Mouse (Mus musculus) spleen, embryonic (tissue): ENCODE data around the gene Top2a.

ENCODE experiments used
- CTCF ChIA-PET: fragments of 350-600 bp; sonication (Branson Sonifier 250); formaldehyde crosslinking; loops from one replicate; lab custom pipeline; 2022; lab: Charles Lee

Top2a gene

DNA sequence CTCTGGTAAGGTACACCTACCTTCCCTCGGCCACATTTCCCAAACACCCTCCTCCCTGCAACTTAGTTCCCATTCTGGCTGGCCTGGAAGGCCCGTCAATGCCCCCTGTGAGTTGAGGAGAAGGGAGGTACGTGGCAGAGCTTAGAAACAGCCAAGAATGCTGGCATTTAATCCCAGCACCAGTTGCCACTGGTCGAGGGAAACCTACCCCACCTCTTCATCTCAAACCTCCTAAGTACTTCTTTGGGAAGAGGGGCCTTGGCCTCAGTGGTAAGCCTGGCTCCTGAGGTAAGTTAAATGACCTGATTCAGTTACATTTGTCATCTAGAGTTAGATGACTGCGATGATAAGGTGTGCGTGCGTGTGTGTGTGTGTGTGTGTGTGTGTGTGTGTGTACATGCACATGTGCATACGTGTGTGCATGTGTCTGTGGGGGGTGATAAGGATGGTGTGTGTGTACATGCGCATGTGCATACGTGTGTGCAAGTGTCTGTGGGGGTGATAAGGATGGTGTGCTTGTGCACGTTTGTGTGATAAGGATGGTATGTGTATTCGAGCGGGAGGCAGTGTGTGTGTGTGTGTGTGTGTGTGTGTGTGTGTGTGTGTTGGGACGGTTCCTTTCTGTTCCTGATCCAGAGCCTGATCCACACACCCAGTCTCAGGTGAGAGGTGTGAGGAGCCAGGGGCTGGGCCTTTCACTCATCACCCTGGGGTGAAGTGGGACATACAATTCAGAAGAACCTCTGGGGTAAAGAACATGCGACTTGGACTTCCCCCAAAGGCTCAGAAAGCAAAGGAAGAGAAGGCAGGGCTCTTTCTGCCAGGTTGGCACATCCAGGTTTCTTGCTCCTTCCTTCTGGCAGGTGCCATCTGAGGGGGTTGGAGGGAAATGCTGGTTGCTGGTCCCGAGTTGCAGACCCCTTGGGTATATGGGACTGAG, 18.1 kb upstream of the Top2a start:
- CTCF ChIA-PET, result interaction anchor here (0.6 to 0.8 kb wide), 2 partner anchors 71 kb away, joined by 3 to 12 read pairs; no protein-coding TSS in a partner anchor

- CTCF ChIA-PET, result interaction anchor here (0.6 to 0.8 kb wide), 4 partner anchors 27 to 150 kb away, joined by 3 to 12 read pairs (median 4); no protein-coding TSS in a partner anchor
These were observed 17.2 kb upstream of the Top2a start, which contains the start of gene Igfbp4 for GRCm38 (mm10) chr11:99041051-99041729. TSS of gene Igfbp4 (plus strand) at chr11:99041244.

DNA sequence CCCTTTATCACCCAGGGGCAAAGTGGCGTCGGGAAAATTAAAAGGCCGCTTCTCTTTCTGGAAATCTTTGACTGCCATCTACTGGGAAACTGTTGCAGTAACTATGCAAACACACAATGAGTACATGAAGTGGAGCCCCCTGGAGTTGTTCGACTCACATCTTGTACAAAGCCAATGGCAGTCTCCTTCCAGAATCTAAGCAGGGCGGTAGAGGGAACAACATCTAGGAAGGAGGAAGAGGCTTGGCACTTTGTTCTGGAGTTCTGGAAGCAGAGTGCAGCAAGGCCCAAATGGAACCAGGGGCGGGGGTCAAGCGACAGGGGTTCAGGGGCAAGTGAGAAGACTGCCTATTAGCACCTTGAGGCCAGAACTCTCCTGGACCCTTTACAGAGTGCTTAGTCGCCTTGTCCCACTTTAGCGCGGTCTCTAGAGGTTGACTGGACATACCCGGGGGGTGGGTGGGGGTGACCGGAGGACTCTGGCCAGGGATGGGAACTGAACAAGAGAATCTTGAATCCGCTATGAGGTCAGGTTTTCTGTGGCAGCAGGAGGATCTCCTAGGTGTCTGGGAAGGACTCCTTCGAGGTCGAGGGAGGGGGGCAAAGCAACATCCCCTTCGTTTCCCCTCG, 16.5 kb upstream of the Top2a start:
- CTCF ChIA-PET, result interaction anchor here (0.6 kb wide), 1 partner anchor 26 kb away, joined by 3 read pairs; no protein-coding TSS in a partner anchor

- CTCF ChIA-PET, result no interaction called here
These were observed 15.8 kb upstream of the Top2a start for GRCm38 (mm10) chr11:99039782-99040181.

DNA sequence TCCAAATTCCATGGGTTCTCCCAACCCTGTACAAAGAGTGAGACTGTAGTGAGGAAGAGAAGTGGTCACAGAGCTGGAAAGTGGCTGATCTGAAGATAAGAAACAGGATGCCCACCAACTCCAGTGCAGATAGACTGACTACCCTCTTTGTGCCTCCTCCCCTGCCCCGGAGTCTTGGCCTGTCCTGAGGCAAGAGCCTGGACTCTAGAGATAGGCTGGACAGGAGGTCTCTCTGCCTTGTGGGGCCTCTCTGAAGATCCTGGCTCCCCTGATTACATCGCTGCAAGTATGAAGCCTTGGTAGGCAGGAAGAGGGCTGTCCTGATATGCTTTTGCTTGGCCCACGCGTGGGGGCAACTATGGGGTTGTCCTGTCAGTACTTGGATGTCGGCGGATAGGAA, 12.3 kb upstream of the Top2a start:
- CTCF ChIA-PET, result interaction anchor here (0.5 to 0.6 kb wide), 2 partner anchors 9 to 100 kb away, joined by 3 to 6 read pairs; no protein-coding TSS in a partner anchor

GRCm38 (mm10) chr11:99035350-99035749, 11.4 kb upstream of the Top2a start:
- CTCF ChIA-PET, result interaction anchor here (0.5 to 0.6 kb wide), 4 partner anchors 27 to 107 kb away, joined by 3 to 5 read pairs (median 4); no protein-coding TSS in a partner anchor

- CTCF ChIA-PET, result interaction anchor here (0.6 to 0.7 kb wide), 3 partner anchors 10 to 94 kb away, joined by 4 to 6 read pairs (median 5); no protein-coding TSS in a partner anchor
These were observed 3.0 kb upstream of the Top2a start for GRCm38 (mm10) chr11:99026899-99027440.

GRCm38 (mm10) chr11:99025878-99026277, 1.9 kb upstream of the Top2a start:
- CTCF ChIA-PET, result no interaction called here

DNA sequence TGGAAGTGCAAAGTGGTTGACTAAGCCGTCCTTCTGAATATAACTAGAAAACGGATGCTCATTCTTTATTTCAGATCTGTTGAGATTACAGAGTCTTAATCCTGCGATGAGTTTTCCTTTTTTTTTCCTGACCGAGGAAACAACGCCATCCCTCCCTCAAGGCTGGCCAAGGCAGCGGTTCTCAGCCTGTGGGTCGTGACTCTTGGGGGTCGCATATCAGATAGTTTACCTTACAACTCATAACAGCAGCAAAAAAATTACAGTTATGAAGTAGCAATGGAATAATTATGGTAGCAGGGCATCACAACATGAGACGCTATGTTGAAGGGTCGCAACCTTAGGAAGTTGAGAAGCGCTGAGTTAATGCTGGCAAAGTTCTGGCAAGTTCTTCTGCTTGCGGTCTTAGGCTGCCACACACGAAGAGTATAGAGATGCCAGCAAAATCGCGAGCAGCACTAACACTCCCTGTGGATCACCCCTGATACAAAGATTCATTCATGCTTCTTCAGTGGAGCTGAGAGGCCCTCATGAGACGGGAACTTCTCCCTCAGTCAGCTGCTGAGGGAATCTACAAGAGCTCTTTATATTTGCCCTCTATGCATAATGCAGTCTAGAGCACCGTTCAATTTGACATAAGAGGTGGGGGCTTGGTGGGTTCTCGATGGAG, 612 bp upstream of the Top2a start:
- CTCF ChIA-PET, result interaction anchor here (0.5 kb wide), 1 partner anchor 345 kb away, joined by 3 read pairs; no protein-coding TSS in a partner anchor

DNA sequence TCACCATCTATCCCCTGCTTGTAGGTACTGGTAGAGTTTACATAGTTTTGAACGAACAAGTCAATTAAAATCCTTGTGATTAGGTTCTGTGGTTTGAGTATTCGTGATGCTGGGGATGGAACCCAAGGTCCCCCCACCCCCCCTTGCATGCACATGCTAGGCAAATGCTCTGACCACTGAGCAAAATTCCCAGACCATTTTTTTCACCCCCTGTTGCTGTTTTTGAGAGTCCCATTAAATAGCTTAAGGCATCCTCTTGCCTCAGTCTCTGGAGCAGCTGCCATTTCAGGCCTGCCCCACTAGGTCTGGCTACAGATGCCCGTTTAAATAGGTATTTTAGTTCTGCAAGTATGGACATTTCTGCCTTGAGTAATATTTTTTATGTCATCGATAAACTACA, 895 bp downstream of the Top2a start:
- CTCF ChIA-PET, result no interaction called here

- CTCF ChIA-PET, result no interaction called here
These were observed 1.5 kb downstream of the Top2a start for GRCm38 (mm10) chr11:99022384-99022933.

- CTCF ChIA-PET, result no interaction called here
These were observed 4.1 kb downstream of the Top2a start for GRCm38 (mm10) chr11:99019844-99020243.

- CTCF ChIA-PET, result interaction anchor here (0.6 kb wide), 2 partner anchors 11 to 27 kb away, joined by 3 read pairs; partner anchors contain the start of gene Igfbp4
These were observed 10.1 kb downstream of the Top2a start for GRCm38 (mm10) chr11:99013856-99014255.

DNA sequence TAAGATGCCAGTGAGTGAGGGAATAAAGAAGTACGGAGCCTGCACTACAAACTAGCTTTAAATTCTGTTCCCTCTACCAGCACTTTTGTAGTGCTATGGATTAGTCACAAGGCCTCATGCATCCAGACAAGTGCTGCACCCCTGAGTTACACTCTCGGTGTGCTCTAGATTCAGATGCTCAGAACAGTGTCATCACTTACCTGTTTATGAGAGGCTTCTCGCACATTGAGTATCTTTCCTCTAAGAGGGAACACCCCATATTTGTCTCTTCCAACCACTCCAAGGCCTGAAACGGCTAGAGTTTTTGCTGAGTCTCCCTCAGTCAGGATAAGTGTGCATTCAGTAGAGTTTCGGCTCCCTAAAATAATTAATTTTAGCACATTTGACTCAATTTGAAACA, 13.3 kb downstream of the Top2a start:
- CTCF ChIA-PET, result no interaction called here

DNA sequence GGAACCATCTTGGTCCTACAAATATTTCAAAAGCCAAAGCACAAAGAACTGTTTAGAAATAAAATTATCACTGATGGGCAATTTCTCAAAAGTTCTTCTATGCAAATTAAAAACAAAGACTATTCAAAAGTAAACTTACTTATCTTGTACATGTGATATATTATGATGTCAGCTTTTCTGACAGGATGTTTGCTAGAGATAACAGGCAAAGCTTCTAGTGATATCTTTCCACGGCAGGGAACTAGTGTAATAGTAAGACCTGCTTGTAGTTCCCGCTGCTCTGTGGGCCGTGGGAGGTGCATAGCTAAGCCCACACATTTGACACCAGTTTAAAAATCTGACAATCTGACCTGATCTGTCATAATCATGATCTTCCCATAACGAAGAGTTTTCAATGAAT, 13.9 kb downstream of the Top2a start:
- CTCF ChIA-PET, result interaction anchor here (0.6 kb wide), 2 partner anchors 73 to 86 kb away, joined by 3 read pairs; no protein-coding TSS in a partner anchor

DNA sequence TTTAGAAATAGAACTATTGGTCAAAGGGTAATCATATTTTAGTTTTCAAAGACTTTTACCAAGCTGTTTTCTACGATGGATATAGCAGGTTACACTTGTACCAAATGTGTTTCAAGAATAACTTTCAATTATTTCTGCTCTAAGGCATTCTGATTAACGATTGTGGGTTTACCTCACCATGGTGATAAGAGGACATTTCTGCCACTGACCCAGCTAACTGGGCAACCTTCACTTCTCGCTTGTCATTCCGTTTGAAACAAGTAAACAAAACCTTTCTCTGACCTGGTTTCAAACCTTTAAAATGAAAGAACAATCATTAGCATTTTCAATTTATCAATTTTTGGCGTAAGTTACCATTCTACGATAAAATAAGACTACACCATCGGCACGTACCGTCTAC, 17.2 kb downstream of the Top2a start:
- CTCF ChIA-PET, result no interaction called here

GRCm38 (mm10) chr11:98999243-98999642, 24.7 kb downstream of the Top2a start:
- CTCF ChIA-PET, result no interaction called here

- CTCF ChIA-PET, result no interaction called here
These were observed 25.2 kb downstream of the Top2a start for GRCm38 (mm10) chr11:98998776-98999175.

- CTCF ChIA-PET, result interaction anchor here (0.6 kb wide), 1 partner anchor 14 kb away, joined by 3 read pairs; no protein-coding TSS in a partner anchor
These were observed 26.3 kb downstream of the Top2a start for GRCm38 (mm10) chr11:98997659-98998058.

GRCm38 (mm10) chr11:98995987-98996386, 28.0 kb downstream of the Top2a start:
- CTCF ChIA-PET, result interaction anchor here (0.6 kb wide), 1 partner anchor 649 kb away, joined by 3 read pairs; no protein-coding TSS in a partner anchor
